Mouse (Mus musculus): ENCODE measurements around the gene Disc1.

- TF ChIP-seq CTCF (IDR thresholded peaks at IDR 0.05; ENCODE audit: borderline replicate concordance, extremely low read depth, insufficient read depth, insufficient read length) (no peak), POLR2A (IDR thresholded peaks at IDR 0.05; ENCODE audit: borderline replicate concordance, extremely low read depth, insufficient read depth, insufficient read length, poor library complexity, severe bottlenecking) (no peak)
Observed at GRCm38 (mm10) chr8:125205556-125205955, 151.6 kb downstream of the Disc1 start.
